In genomic region chr8:120535452-120536305, GRCm38 (mm10) we compare ENCODE assay signal across 7 mouse cellular contexts. TPM values are rescaled to one million over a fixed set of nuclear protein-coding genes. Genes with fewer than 3 reads are reported as not detected.
DNase-seq lines count a peak whose midpoint lies in the region; ATAC-seq and TF ChIP-seq lines count a peak whose summit lies in the region.

No protein-coding gene starts in this region.

- H3K79me2 ChIP-seq in CH12.LX (replicated peaks; ENCODE audit: control insufficient read depth, extremely low read depth, insufficient read depth, poor library complexity, severe bottlenecking): peaks cover 53% of the 10 kb centered on the region

- peaks cover 14% of the 10 kb centered on the region for H3K27me3 ChIP-seq in CH12.LX (replicated peaks)
- peaks cover 17% of the 10 kb centered on the region for H3K27me3 ChIP-seq in embryonic facial prominence, embryonic 12.5 days

- peak overlapping the region; percentile 83 for H3K4me2 ChIP-seq in CH12.LX (ENCODE audit: insufficient read depth, low read depth, poor library complexity, severe bottlenecking)
- peak overlapping the region; percentile 90 for H3K4me2 ChIP-seq in embryonic facial prominence, embryonic 12.5 days (replicated peaks)

- peak overlapping the region; percentile 21 for H3K27ac ChIP-seq in CH12.LX (ENCODE audit: insufficient read depth, low read depth)
- peak overlapping the region; percentile 88 for H3K27ac ChIP-seq in embryonic facial prominence, embryonic 12.5 days

- no peaks in the 10 kb centered on the region for H3K9me3 ChIP-seq in CH12.LX (replicated peaks; ENCODE audit: low read length)
- H3K9me3 ChIP-seq in embryonic facial prominence, embryonic 12.5 days: no peaks in the 10 kb centered on the region

- peaks cover 42 to 81% of the 10 kb centered on the region in 2 experiments for H3K4me1 ChIP-seq in CH12.LX (ENCODE audit: control insufficient read depth in 1 of 2, insufficient read depth in 2 of 2)
- H3K4me1 ChIP-seq in embryonic facial prominence, embryonic 12.5 days: peaks cover 88% of the 10 kb centered on the region

- dilution Hi-C loops in CH12.LX (cut with MboI; ENCODE audit: extremely low pct_ligation_motif_present, extremely low pct_unique_long_range_greater_than_20kb, low sequenced_read_pairs): no loop called here

- H3K4me3 ChIP-seq in CH12.LX (replicated peaks in 1 of 3; ENCODE audit: low read depth in 2 of 3, low read length in 2 of 3, poor library complexity in 1 of 3): peak overlapping the region; percentile 10 to 64 (median 64)
- peak overlapping the region; percentile 62 for H3K4me3 ChIP-seq in embryonic facial prominence, embryonic 12.5 days

- TF ChIP-seq CTCF in CH12.LX (conservative IDR thresholded peaks at IDR 0.05 in 1 of 2, IDR thresholded peaks at IDR 0.05 in 1 of 2; ENCODE audit: low read depth in 2 of 2, low read length in 2 of 2): no peak

- peaks cover 0 to 7% of the 10 kb centered on the region in 2 experiments for H3K36me3 ChIP-seq in CH12.LX (replicated peaks in 1 of 2; ENCODE audit: control insufficient read depth in 1 of 2, insufficient read depth in 1 of 2, low read length in 1 of 2)
- no peaks in the 10 kb centered on the region for H3K36me3 ChIP-seq in embryonic facial prominence, embryonic 12.5 days

- ATAC-seq in embryonic facial prominence, embryonic 12.5 days (ENCODE audit: insufficient number of reproducible peaks, insufficient read depth, low FRiP score, low TSS enrichment): no peak

- under 1% methylated on average over 79 of the region's 79 CpGs for WGBS in embryonic facial prominence, embryonic 12.5 days

- DNase-seq in CH12.LX (ENCODE audit: extremely low read depth) (no peak), R1 (ENCODE audit: low read depth, low spot score) (peak; percentile 79)
- peak; percentile 65 to 72 for DNase-seq in heart, postnatal 10 days
- peak; percentile 80 for DNase-seq in layer of hippocampus, postnatal 36 days
- DNase-seq in lung, postnatal 36 days: peak; percentile 61
- DNase-seq in right cerebral cortex, postnatal 36 days (ENCODE audit: low spot score in 2 of 2): peak; percentile 62 to 63

- peak; percentile 8; the same call in 1 of the 2 replicates for TF ChIP-seq EP300 in CH12.LX (IDR thresholded peaks at IDR 0.05; ENCODE audit: low read length)

- peak overlapping the region; percentile 14 for H3K9ac ChIP-seq in CH12.LX (ENCODE audit: insufficient read depth, low read depth)
- H3K9ac ChIP-seq in embryonic facial prominence, embryonic 12.5 days: peak overlapping the region; percentile 39

- intact Hi-C loops in heart, postnatal 10 days (cut with DNase I): loop anchor here (1.0 to 2.0 kb wide), 2 partner anchors 127 to 208 kb away; no protein-coding TSS in a partner anchor

- TF ChIP-seq RAD21 in CH12.LX (IDR thresholded peaks at IDR 0.05; ENCODE audit: low read depth, low read length): no peak

- in situ Hi-C loops in CH12.LX (cut with MboI; ENCODE audit: low pct_ligation_motif_present, low pct_unique_long_range_greater_than_20kb, low sequenced_read_pairs): loop anchor here (5.0 to 10.0 kb wide), 2 partner anchors 128 to 211 kb away; no protein-coding TSS in a partner anchor

- no peak for TF ChIP-seq POLR2A in CH12.LX (IDR thresholded peaks at IDR 0.05; ENCODE audit: low read depth, low read length)

TF ChIP-seq in CH12.LX, 34 proteins besides CTCF, POLR2A, EP300 and RAD21:
- TF ChIP-seq MXI1 (IDR thresholded peaks at IDR 0.05; ENCODE audit: low read depth, low read length) (no peak; the same call in 1 of the 2 replicates), RCOR1 (conservative IDR thresholded peaks at IDR 0.05; ENCODE audit: low read depth, low read length) (0 out of 2 replicates have a peak, but pooled peaks have one; percentile 15), CHD1 (IDR thresholded peaks at IDR 0.05; ENCODE audit: low read depth, low read length) (no peak), SMC3 (IDR thresholded peaks at IDR 0.05; ENCODE audit: low read depth, low read length) (no peak), CHD2 (IDR thresholded peaks at IDR 0.05; ENCODE audit: low read length) (peak; percentile 52), TCF12 (IDR thresholded peaks at IDR 0.05; ENCODE audit: low read depth, low read length) (0 out of 2 replicates have a peak, but pooled peaks have one; percentile 9)

RNA-seq across cellular contexts. Expression of gene Gins2, which starts 53.4 kb away (rescaled TPM):
- 61.2 and 68.4 TPM in 2 replicates for total RNA-seq in CH12.LX (2012; rRNA removed)
- 50.0 TPM in 2 replicates for total RNA-seq in CH12.LX (2014; rRNA removed)
- polyA plus RNA-seq in CH12.LX (2012; ENCODE audit: insufficient read length, low read depth): 127 and 129 TPM in 2 replicates
- polyA plus RNA-seq in embryonic facial prominence, embryonic 12.5 days (2016; fragmentation: Nextera tagmentation; extraction: Ambion mirVana): 109 and 115 TPM in 2 replicates
- total RNA-seq in heart, postnatal 10 days (2021): 10 to 100 TPM; 14.6 to 15.2 TPM
- total RNA-seq in layer of hippocampus, postnatal 36 days (2021): 1 to 10 TPM; 4.8 to 5.5 TPM
